Mouse (Mus musculus) retina, embryonic 14.5 days (tissue): Measurements from ENCODE around the gene Styx.

Source experiments
- DNase-seq: peaks from one replicate; pipeline ENCODE4 v3.0.0-alpha.2; 2015; ENCODE audit warnings: low spot score

The Styx gene

GRCm38 (mm10) chr14:45350931-45351859, at the start of gene Styx:
TSS of gene Styx (plus strand) at chr14:45351093.
- peak; percentile 95 for DNase-seq

GRCm38 (mm10) chr14:45303939-45304338, 47.0 kb upstream of the Styx start:
- no peak for DNase-seq

GRCm38 (mm10) chr14:45304389-45304788, 46.5 kb upstream of the Styx start:
- DNase-seq: no peak

DNA sequence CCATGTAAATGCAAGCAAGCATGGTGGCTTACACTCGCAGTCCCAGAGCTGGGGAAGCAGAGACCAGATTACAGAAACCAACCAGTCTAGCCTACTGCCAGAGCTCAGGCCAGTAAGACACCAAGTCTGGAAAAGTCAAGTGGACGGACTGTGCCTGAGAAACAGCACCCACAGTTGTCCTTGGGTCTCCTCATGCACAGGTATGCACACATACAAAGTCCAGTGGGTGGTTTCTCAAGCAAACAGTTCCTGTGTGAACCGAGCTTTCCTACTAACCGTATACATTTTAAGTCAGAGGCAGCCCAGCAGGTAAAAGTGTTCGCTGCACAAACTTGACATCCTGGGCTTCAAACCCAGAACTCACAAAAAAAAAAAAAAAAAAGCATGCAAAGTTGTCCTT, 45.0 kb upstream of the Styx start:
- no peak for DNase-seq

DNA sequence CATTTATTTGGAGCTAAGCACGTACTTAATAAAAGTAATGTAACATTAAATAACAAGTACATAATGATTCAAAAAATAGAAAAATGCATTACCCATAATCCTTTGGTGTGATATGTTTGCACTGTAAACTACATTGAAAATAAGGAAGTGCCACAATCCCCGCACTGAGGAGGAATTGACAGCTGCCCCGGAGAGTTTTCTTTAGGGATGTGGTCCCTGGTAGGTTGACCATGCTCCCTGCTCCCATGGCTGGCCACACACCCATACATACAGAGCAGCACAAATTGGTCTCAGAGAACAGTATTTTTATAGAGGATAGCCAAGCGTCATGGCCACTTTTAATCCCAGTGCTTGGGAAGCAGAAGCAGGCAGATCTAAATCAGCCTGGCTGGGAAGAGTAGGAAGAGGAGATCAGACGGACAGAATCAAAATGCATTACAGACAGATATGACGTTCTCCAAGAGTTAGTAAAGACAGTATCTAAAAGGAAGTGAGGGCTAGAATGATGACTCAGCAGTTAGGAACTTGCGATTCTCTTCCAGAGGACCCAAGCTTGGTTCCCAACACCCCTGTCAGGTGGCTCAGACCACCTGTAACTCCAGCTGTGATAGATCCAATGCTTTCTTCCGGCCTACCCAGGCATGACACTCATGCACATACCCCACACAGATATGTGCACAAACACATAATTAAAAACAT, 43.1 kb upstream of the Styx start:
- DNase-seq: no peak

- DNase-seq: no peak
Observed at GRCm38 (mm10) chr14:45309646-45310045, 41.2 kb upstream of the Styx start.

DNA sequence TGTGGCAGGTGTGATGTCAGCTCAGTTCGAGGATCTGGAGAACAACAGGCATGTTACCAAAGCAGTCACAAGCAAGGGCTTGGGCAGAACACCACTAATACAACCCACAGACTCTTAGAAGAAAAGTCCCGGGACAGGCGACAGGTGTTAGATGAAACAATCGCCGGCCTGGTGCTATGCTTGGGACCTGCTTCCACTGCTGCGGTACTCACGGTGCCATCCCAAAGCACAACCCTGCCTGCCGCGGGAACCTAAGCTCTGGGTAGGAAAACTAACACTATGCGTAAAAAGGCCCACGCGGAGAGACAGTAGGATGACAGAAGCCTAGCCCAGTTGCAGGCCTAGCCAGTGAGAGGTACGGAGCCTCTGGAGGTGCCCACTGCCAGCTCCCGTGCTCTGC, 40.8 kb upstream of the Styx start:
- DNase-seq: no peak

DNA sequence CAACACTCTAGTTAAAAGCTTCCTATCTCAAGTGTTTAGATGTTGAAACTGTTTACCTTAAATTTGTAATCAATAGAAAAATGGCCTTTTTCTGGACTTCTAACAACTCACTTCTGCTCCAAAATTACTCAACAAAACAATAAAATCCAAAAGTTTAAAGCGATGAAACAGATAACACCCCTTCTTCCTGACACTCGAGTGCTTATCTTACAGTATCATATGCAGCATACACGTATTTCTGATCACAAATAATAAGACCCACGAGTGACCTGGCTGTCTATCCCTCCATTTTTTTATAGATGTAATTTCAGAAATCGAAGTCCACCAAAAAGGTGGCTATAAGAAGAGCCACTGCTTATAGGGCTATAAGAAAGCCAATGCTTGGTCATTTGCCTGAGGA, 34.0 kb upstream of the Styx start:
- no peak for DNase-seq

- no peak for DNase-seq
Observed at GRCm38 (mm10) chr14:45317921-45318411, 32.9 kb upstream of the Styx start.

- DNase-seq: peak; percentile 84
Observed at GRCm38 (mm10) chr14:45318426-45319236, 32.3 kb upstream of the Styx start, which contains the start of gene Ero1l. TSS of gene Ero1l (minus strand) at chr14:45318771.

- no peak for DNase-seq
Observed at GRCm38 (mm10) chr14:45319237-45319610, 31.7 kb upstream of the Styx start.

- DNase-seq: no peak
Observed at GRCm38 (mm10) chr14:45320111-45320510, 30.8 kb upstream of the Styx start.

GRCm38 (mm10) chr14:45321067-45321466, 29.8 kb upstream of the Styx start:
- no peak for DNase-seq

GRCm38 (mm10) chr14:45321622-45322021, 29.3 kb upstream of the Styx start:
- DNase-seq: no peak

DNA sequence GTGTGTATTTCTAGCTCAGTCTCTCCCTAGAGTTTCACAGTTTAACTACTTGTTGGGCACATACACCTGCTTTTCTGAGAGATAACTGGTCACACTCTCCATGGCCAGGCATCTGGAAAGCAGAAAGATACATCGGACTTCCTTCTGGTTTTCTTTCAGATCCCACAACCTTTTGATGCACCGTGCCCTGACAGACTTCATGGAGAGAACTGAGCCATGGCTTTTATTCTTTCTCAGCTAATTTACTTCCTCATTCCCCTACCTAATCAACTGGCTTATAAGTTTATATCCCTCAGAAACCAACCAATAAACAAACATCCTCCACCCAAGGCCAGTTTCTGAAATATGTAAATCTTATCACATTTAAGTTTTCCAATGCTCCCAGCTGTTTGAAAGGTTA, 28.4 kb upstream of the Styx start:
- DNase-seq: no peak

DNA sequence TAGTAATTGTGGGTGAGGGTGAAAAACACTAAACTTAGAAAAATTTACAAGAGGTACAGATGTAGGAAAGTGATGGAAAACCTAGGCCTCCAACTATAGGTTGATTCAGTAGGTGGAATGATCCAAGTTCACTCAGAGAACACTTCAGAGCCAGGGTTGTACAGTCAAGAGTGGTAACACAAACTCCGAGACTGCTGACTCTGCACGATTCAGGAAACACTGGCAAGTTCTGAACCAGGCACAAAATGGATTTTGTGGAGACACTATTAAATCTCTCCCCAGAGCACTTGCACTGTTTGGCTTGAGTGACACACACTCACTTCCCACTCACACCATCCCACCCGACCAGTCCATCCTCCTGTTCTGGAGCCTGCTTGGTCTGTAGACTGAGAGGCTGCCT, 27.6 kb upstream of the Styx start:
- DNase-seq: no peak

DNA sequence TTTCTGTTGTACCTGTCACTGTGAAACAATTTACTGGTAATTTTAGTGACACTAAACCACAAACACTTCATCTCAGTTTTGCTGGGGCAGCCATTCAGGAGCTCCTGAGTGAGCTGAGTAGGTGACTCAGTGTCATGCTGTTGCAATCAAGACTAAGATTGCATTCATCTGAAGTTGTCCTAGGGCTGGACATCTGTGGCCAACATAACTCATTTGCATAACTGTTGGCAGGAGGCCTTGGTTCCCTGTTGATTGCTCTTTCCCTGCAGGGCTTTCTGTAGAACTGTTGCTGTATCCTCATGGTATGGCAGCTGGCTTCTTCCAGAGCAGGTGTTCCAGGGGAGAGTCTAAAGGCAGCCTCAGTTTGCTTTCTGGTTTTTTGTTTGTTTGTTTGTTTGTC, 25.4 kb upstream of the Styx start:
- DNase-seq: peak; percentile 25

GRCm38 (mm10) chr14:45328072-45328713, 22.7 kb upstream of the Styx start:
- DNase-seq: no peak

DNA sequence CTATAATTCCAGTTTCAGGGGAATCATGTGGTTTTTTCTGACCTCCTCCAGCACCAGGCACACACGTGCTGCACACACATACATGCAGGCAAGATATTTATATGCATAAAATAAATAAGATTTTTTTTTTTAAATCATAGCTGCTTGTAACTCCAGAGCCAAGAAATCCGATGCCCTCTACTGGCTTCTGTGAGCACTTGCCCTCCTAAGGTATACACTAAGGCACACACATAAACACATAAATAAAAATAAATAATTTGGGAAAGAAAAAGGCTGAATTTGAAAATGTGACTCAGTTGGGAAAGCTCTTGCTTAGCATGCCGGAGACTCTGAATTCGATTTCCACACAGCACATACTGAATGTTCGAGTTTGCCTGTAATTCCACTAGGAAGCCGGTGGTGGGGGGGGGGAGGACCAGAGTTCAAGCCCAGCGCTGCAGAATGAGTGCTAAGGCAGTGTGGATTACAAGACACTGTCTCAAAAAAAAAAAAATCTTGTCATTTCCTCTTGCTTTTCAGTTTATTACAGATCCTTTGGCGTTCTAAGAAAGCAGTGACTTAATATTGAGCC, 21.8 kb upstream of the Styx start:
- DNase-seq: peak; percentile 52

DNA sequence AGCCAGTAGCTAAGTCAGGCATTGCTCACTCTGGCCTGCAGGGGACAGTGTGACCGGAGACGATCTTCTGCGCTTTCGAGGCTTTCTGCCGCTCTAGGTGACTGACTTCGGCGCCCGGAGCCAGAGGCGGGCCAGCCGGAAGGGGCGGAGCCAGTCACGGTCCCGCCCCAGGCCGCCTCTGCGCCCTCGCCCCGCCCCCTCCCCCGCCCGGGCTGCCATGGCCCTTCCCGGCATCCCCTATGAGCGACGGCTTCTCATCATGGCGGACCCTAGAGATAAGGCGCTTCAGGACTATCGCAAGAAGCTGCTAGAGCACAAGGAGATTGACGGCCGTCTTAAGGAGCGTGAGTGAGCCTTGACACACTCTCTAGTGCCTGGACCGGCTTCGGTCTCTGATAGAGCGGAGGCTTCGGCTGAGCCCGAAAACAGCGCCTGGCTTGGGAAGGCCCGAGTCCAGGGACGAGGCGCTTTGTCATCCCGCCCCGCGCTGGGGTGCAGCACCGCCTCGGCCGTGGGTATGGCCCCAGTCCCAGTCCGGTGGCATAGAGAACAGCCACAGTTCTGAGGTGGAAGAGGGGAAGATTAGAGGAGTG, 21.2 kb upstream of the Styx start, which contains the start of gene Psmc6:
Gene Psmc6, plus strand, starts transcription at position 200 of the 593 bp plus-strand sequence.
- peak; percentile 97 for DNase-seq
